Mouse (Mus musculus) ovary, postnatal 36 days (tissue): ENCODE data around the gene Slitrk5.
"Not testable (repeated sequence)": the region's sequence is repeated elsewhere in the genome, so short reads cannot be mapped to it uniquely, and the experiment has no call there.

Source experiments
- DNase-seq: peaks from one replicate; pipeline ENCODE4 v3.0.0; 2022; ENCODE audit warnings: low spot score, mixed read lengths

The Slitrk5 gene

GRCm38 (mm10) chr14:111674664-111675147 is at the start of gene Slitrk5:
Slitrk5 (plus strand) TSS chr14:111675097.
- peak; percentile 83 for DNase-seq

GRCm38 (mm10) chr14:111672942-111673341 is 2.0 kb upstream of the Slitrk5 start:
- no peak for DNase-seq

DNA sequence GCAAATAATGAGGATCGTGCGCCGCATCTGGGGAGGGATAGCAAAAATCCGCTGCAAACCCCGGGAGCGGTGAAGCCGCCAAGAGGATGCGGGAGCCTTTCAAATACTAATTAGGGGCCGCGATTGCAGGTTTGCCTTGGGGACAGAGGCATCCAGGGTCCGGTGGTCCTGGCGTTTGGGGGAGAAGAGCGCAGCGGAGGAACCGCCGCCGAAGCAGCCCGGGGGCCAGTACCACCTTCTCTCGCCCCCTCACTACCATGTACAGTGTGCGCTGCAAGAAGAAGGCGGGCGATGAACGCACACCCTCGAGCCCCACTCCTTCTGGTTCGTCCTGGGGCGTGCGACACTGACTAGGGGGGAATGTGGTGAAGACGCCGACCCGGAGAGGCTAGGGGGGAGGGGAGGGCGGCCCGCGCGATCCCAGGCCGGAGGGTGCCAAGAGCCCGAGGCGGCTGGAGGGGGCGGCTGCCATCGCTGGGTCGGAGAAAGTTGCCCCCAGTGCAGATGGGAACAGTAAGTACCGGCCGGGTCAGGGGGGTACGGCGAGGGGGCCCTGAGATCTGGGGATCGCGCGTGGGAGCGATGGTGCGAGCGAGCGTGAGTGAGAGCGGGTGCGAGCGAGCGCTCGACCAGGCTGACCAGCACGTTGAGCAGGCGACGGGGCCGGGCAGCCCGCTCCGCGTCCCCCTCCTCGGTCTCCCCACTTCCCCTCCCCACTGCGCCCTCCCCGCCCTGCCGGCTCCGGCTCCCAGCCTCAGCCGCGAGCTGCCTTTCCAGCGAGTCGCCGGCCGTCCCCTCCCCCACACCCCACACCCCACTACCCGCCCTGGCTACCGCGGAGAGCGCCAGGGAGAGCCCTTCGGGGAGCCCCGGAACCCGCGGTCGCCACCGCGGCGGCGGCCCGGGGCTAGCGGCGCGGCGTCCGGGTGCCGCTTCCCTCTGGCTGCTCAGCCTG is 591 bp downstream of the Slitrk5 start:
- DNase-seq = peak; percentile 16

- no peak for DNase-seq
Observed at GRCm38 (mm10) chr14:111676166-111676581, 1.3 kb downstream of the Slitrk5 start.

DNA sequence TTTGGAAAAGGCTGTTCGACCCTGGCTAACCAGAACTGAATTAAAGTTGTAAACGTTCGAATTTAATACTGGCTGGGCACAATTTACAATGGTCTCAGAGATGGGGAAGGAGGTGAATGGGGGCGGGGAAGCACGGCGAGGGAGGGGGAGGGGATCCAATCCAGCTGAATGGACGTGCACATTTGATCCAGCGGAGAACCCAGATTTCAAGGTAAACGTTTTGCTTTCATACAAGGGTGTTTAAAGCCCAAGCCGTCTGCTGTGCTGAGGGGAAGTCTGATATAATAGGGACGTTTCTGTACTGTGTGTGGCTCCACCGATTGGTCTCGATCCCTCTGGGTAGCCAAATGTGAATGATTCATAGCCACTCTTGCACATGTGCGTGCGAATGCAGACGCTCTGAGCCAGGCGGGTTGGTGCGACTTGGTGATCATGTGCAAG is 2.0 kb downstream of the Slitrk5 start:
- no peak for DNase-seq

- DNase-seq = no peak
Observed at GRCm38 (mm10) chr14:111677361-111678070, 2.6 kb downstream of the Slitrk5 start.

DNA sequence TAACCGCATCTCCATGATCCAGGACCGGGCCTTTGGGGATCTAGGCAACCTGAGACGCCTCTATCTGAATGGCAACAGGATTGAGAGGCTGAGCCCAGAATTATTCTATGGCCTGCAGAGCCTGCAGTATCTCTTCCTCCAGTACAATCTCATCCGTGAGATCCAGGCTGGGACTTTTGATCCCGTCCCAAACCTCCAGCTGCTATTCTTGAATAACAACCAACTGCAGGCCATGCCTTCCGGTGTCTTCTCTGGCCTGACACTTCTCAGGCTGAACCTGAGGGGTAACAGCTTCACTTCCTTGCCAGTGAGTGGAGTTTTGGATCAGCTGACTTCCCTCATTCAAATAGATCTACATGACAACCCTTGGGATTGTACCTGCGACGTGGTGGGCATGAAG is 5.4 kb downstream of the Slitrk5 start:
- DNase-seq = no peak

- DNase-seq = no peak
Observed at GRCm38 (mm10) chr14:111681092-111681708, 6.3 kb downstream of the Slitrk5 start.

- no peak for DNase-seq
Observed at GRCm38 (mm10) chr14:111681773-111682172, 6.9 kb downstream of the Slitrk5 start.

- no peak for DNase-seq
Observed at GRCm38 (mm10) chr14:111683543-111683942, 8.6 kb downstream of the Slitrk5 start.

GRCm38 (mm10) chr14:111690139-111690538 is 15.2 kb downstream of the Slitrk5 start:
- DNase-seq = not testable (repeated sequence)

GRCm38 (mm10) chr14:111729833-111730232 is 54.9 kb downstream of the Slitrk5 start:
- no peak for DNase-seq
